Comparison of ENCODE assay signal across 8 mouse cellular contexts in the genomic region with DNA sequence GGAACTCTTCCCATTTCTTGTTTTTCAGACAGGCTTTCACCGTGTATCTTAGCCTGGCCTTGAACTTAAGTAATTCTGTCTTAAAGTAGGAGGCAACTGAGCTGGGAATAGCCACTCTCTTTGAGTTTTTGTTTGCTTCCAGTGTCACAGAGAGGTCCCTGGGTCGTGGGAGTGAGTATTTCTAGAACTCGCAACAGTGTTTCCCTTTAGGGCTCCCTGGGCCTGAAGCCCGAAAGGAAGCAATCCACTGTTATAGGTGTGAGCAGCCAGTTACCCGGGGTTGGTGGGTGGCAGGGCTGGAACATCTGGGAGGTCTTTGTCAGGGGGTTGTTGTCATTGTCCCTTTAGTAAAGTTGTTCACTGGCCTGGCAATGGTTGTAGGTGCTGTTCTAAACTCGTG. TPM values are rescaled to one million over a fixed set of nuclear protein-coding genes. Genes with fewer than 3 reads are reported as not detected.
A peak's percentile ranks its signal among the peaks of the same experiment; 100 is the strongest.
DNase-seq lines count a peak whose midpoint lies in the region; ATAC-seq lines count a peak whose summit lies in the region.

No protein-coding gene starts in this region.

- H3K4me3 ChIP-seq in heart, embryonic 14.5 days (ENCODE audit: control insufficient read depth in 1 of 2, insufficient read depth in 1 of 2, low read depth in 1 of 2, low read length in 2 of 2): peak overlapping the region in 1 of 2 experiments; percentile 68; a peak in 2 of 4 replicates
- H3K4me3 ChIP-seq in embryonic facial prominence, embryonic 12.5 days: peak overlapping the region; percentile 69
- peak overlapping the region; percentile 73 for H3K4me3 ChIP-seq in intestine, embryonic 15.5 days (replicated peaks)
- H3K4me3 ChIP-seq in midbrain, embryonic 16.5 days (ENCODE audit: low read depth, low read length): no peak overlapping the region

- H3K4me1 ChIP-seq in heart, embryonic 14.5 days (ENCODE audit: control insufficient read depth in 2 of 2, insufficient read depth in 2 of 2, low read length in 2 of 2): peaks cover 10 to 21% of the 10 kb centered on the region in 2 experiments
- H3K4me1 ChIP-seq in embryonic facial prominence, embryonic 12.5 days: peaks cover 14% of the 10 kb centered on the region
- H3K4me1 ChIP-seq in intestine, embryonic 15.5 days (replicated peaks): peaks cover 15% of the 10 kb centered on the region
- peaks cover 14% of the 10 kb centered on the region for H3K4me1 ChIP-seq in midbrain, embryonic 16.5 days (ENCODE audit: control insufficient read depth, insufficient read depth, low read length)

- H3K27ac ChIP-seq in heart, embryonic 14.5 days (replicated peaks in 1 of 2; ENCODE audit: control insufficient read depth in 1 of 2, insufficient read depth in 1 of 2, low read depth in 2 of 2, low read length in 2 of 2): no peak overlapping the region
- no peak overlapping the region for H3K27ac ChIP-seq in embryonic facial prominence, embryonic 12.5 days
- H3K27ac ChIP-seq in intestine, embryonic 15.5 days: no peak overlapping the region
- no peak overlapping the region for H3K27ac ChIP-seq in midbrain, embryonic 16.5 days (ENCODE audit: low read length)

- no peak for ATAC-seq in heart, embryonic 14.5 days (ENCODE audit: insufficient number of reproducible peaks, insufficient read depth, low FRiP score, low read depth)
- no peak for ATAC-seq in embryonic facial prominence, embryonic 12.5 days (ENCODE audit: insufficient number of reproducible peaks, insufficient read depth, low FRiP score, low TSS enrichment)
- no peak for ATAC-seq in intestine, embryonic 15.5 days
- ATAC-seq in midbrain, embryonic 16.5 days: no peak
- ATAC-seq in CD4-positive, CD25-positive, alpha-beta regulatory T cell, adult 4 months: no peak

- H3K36me3 ChIP-seq in heart, embryonic 14.5 days (ENCODE audit: control insufficient read depth, insufficient read depth, low read length): peaks cover 40% of the 10 kb centered on the region
- H3K36me3 ChIP-seq in embryonic facial prominence, embryonic 12.5 days: peaks cover 33% of the 10 kb centered on the region
- peaks cover 15% of the 10 kb centered on the region; the same call in 1 of the 2 replicates for H3K36me3 ChIP-seq in intestine, embryonic 15.5 days
- H3K36me3 ChIP-seq in midbrain, embryonic 16.5 days (ENCODE audit: control insufficient read depth, insufficient read depth, low read length): peaks cover 6% of the 10 kb centered on the region; the same call in 1 of the 2 replicates

- H3K9ac ChIP-seq in heart, embryonic 14.5 days (ENCODE audit: low read length): peak overlapping the region; percentile 87
- H3K9ac ChIP-seq in embryonic facial prominence, embryonic 12.5 days: peak overlapping the region; percentile 77
- peak overlapping the region; percentile 77 for H3K9ac ChIP-seq in intestine, embryonic 15.5 days
- H3K9ac ChIP-seq in midbrain, embryonic 16.5 days (ENCODE audit: low read depth, low read length): 0 out of 2 replicates have a peak overlapping the region, but pooled peaks have one; percentile 38

- peak overlapping the region; percentile 92 for H3K4me2 ChIP-seq in heart, embryonic 14.5 days (ENCODE audit: low read length)
- peak overlapping the region; percentile 92 for H3K4me2 ChIP-seq in embryonic facial prominence, embryonic 12.5 days (replicated peaks)
- H3K4me2 ChIP-seq in intestine, embryonic 15.5 days (replicated peaks): peak overlapping the region; percentile 69
- peak overlapping the region; percentile 82 for H3K4me2 ChIP-seq in midbrain, embryonic 16.5 days (ENCODE audit: low read length)

- H3K9me3 ChIP-seq in heart, embryonic 14.5 days (ENCODE audit: control insufficient read depth, low read length): no peaks in the 10 kb centered on the region
- H3K9me3 ChIP-seq in embryonic facial prominence, embryonic 12.5 days: no peaks in the 10 kb centered on the region
- H3K9me3 ChIP-seq in intestine, embryonic 15.5 days: no peaks in the 10 kb centered on the region
- no peaks in the 10 kb centered on the region for H3K9me3 ChIP-seq in midbrain, embryonic 16.5 days (replicated peaks; ENCODE audit: control insufficient read depth, low read length, poor library complexity, severe bottlenecking)

- no peak for DNase-seq in heart, adult 18-20 months
- no peak for DNase-seq in adrenal gland, postnatal 14 days
- no peak for DNase-seq in thymus, postnatal 36 days

- H3K27me3 ChIP-seq in heart, embryonic 14.5 days (ENCODE audit: control insufficient read depth, insufficient read depth, low read length): no peaks in the 10 kb centered on the region
- H3K27me3 ChIP-seq in embryonic facial prominence, embryonic 12.5 days: no peaks in the 10 kb centered on the region
- H3K27me3 ChIP-seq in intestine, embryonic 15.5 days (replicated peaks): no peaks in the 10 kb centered on the region
- H3K27me3 ChIP-seq in midbrain, embryonic 16.5 days (ENCODE audit: control insufficient read depth, insufficient read depth, low read depth, low read length): no peaks in the 10 kb centered on the region

- WGBS in heart, embryonic 14.5 days: 58% methylated on average over 6 of the region's 6 CpGs
- 62% methylated on average over 6 of the region's 6 CpGs for WGBS in embryonic facial prominence, embryonic 12.5 days
- 40% methylated on average over 6 of the region's 6 CpGs for WGBS in intestine, embryonic 15.5 days
- 68% methylated on average over 6 of the region's 6 CpGs for WGBS in midbrain, embryonic 16.5 days

RNA-seq across cellular contexts. Expression of a gene that starts 1.7 kb away (rescaled TPM):
- polyA plus RNA-seq in heart, embryonic 14.5 days (2014; fragmentation: Nextera tagmentation; extraction: Ambion mirVana): 136 and 153 TPM in 2 replicates
- 10 to 100 TPM; 31.7 to 35.2 TPM for total RNA-seq in heart, adult 18-20 months (2021)
- 205 and 218 TPM in 2 replicates for polyA plus RNA-seq in embryonic facial prominence, embryonic 12.5 days (2016; fragmentation: Nextera tagmentation; extraction: Ambion mirVana)
- polyA plus RNA-seq in intestine, embryonic 15.5 days (2015; fragmentation: Nextera tagmentation; extraction: Ambion mirVana): 183 and 225 TPM in 2 replicates
- 41.7 and 44.1 TPM in 2 replicates for polyA plus RNA-seq in midbrain, embryonic 16.5 days (2015; fragmentation: Nextera tagmentation; extraction: Ambion mirVana)
- 10 to 100 TPM; 30.9 to 37.1 TPM for polyA plus RNA-seq in CD4-positive, CD25-positive, alpha-beta regulatory T cell, adult 4 months (2017; shearing (Covaris generic))
- 48.4 and 54.1 TPM in 2 replicates for total RNA-seq in adrenal gland, postnatal 14 days (2021)

RNA-seq across cellular contexts. Expression of a gene that starts 26.3 kb away (rescaled TPM):
- polyA plus RNA-seq in heart, embryonic 14.5 days (2014; fragmentation: Nextera tagmentation; extraction: Ambion mirVana): 88.3 and 89.7 TPM in 2 replicates
- total RNA-seq in heart, adult 18-20 months (2021): 100 to 1,000 TPM; 192 to 206 TPM
- polyA plus RNA-seq in embryonic facial prominence, embryonic 12.5 days (2016; fragmentation: Nextera tagmentation; extraction: Ambion mirVana): 5.0 and 6.6 TPM in 2 replicates
- polyA plus RNA-seq in intestine, embryonic 15.5 days (2015; fragmentation: Nextera tagmentation; extraction: Ambion mirVana): 2.1 and 2.8 TPM in 2 replicates
- polyA plus RNA-seq in midbrain, embryonic 16.5 days (2015; fragmentation: Nextera tagmentation; extraction: Ambion mirVana): 4.0 and 4.2 TPM in 2 replicates
- 1 to 10 TPM; 2.0 to 2.3 TPM for polyA plus RNA-seq in CD4-positive, CD25-positive, alpha-beta regulatory T cell, adult 4 months (2017; shearing (Covaris generic))
- total RNA-seq in adrenal gland, postnatal 14 days (2021): 34.1 and 37.6 TPM in 2 replicates

RNA-seq across cellular contexts. Expression of a gene that starts 28.5 kb away (rescaled TPM):
- 163 and 182 TPM in 2 replicates for polyA plus RNA-seq in heart, embryonic 14.5 days (2014; fragmentation: Nextera tagmentation; extraction: Ambion mirVana)
- 100 to 1,000 TPM; 182 to 193 TPM for total RNA-seq in heart, adult 18-20 months (2021)
- 98.8 and 153 TPM in 2 replicates for polyA plus RNA-seq in embryonic facial prominence, embryonic 12.5 days (2016; fragmentation: Nextera tagmentation; extraction: Ambion mirVana)
- polyA plus RNA-seq in intestine, embryonic 15.5 days (2015; fragmentation: Nextera tagmentation; extraction: Ambion mirVana): 128 and 141 TPM in 2 replicates
- 58.7 and 60.4 TPM in 2 replicates for polyA plus RNA-seq in midbrain, embryonic 16.5 days (2015; fragmentation: Nextera tagmentation; extraction: Ambion mirVana)
- polyA plus RNA-seq in CD4-positive, CD25-positive, alpha-beta regulatory T cell, adult 4 months (2017; shearing (Covaris generic)): 10 to 100 TPM; 14.6 to 18.4 TPM
- 245 and 247 TPM in 2 replicates for total RNA-seq in adrenal gland, postnatal 14 days (2021)

RNA-seq across cellular contexts. Expression of a gene that starts 32.5 kb away (rescaled TPM):
- 5.3 and 6.7 TPM in 2 replicates for polyA plus RNA-seq in heart, embryonic 14.5 days (2014; fragmentation: Nextera tagmentation; extraction: Ambion mirVana)
- total RNA-seq in heart, adult 18-20 months (2021): 1 to 10 TPM; 3.6 to 4.9 TPM
- 2.1 and 2.5 TPM in 2 replicates for polyA plus RNA-seq in embryonic facial prominence, embryonic 12.5 days (2016; fragmentation: Nextera tagmentation; extraction: Ambion mirVana)
- 7.5 and 10.3 TPM in 2 replicates for polyA plus RNA-seq in intestine, embryonic 15.5 days (2015; fragmentation: Nextera tagmentation; extraction: Ambion mirVana)
- polyA plus RNA-seq in midbrain, embryonic 16.5 days (2015; fragmentation: Nextera tagmentation; extraction: Ambion mirVana): 0.73 and 1.2 TPM in 2 replicates
- polyA plus RNA-seq in CD4-positive, CD25-positive, alpha-beta regulatory T cell, adult 4 months (2017; shearing (Covaris generic)): 1 to 10 TPM; 2.8 to 2.9 TPM
- total RNA-seq in adrenal gland, postnatal 14 days (2021): 2.8 and 4.6 TPM in 2 replicates

RNA-seq across cellular contexts. Expression of a gene that starts 57.6 kb away (rescaled TPM):
- polyA plus RNA-seq in heart, embryonic 14.5 days (2014; fragmentation: Nextera tagmentation; extraction: Ambion mirVana): 2.9 and 3.6 TPM in 2 replicates
- total RNA-seq in heart, adult 18-20 months (2021): 10 to 100 TPM; 11.9 to 17.2 TPM
- polyA plus RNA-seq in embryonic facial prominence, embryonic 12.5 days (2016; fragmentation: Nextera tagmentation; extraction: Ambion mirVana): 2.9 and 3.1 TPM in 2 replicates
- 2.5 and 2.8 TPM in 2 replicates for polyA plus RNA-seq in intestine, embryonic 15.5 days (2015; fragmentation: Nextera tagmentation; extraction: Ambion mirVana)
- 0.53 and 0.67 TPM in 2 replicates for polyA plus RNA-seq in midbrain, embryonic 16.5 days (2015; fragmentation: Nextera tagmentation; extraction: Ambion mirVana)
- polyA plus RNA-seq in CD4-positive, CD25-positive, alpha-beta regulatory T cell, adult 4 months (2017; shearing (Covaris generic)): 10 to 100 TPM in 1 of 2 experiments, 1 to 10 TPM in 1; 9.1 to 12.2 TPM
- 25.3 and 33.2 TPM in 2 replicates for total RNA-seq in adrenal gland, postnatal 14 days (2021)

Comparison
In these comparisons a context has a peak if more than half of its experiments do, and no peak if none do; other contexts are left out.
1. RNA of a gene that starts 26.3 kb away (polyA plus RNA-seq): 88.3 to 89.7 TPM in heart, embryonic 14.5 days; 5.0 to 6.6 TPM in embryonic facial prominence, embryonic 12.5 days, 4.0 to 4.2 TPM in midbrain, embryonic 16.5 days, 2.0 to 2.3 TPM in CD4-positive, CD25-positive, alpha-beta regulatory T cell, adult 4 months and 2.1 to 2.8 TPM in intestine, embryonic 15.5 days; every median in the first group is over 10 times any median in the second.
2. Peak in every context shown above with its lines, with median percentiles within 50 percentile points of each other: H3K4me2 ChIP-seq and H3K9ac ChIP-seq.